Mouse (Mus musculus) C2C12 (cell line): ENCODE measurements at regions not wholly inside any gene's neighbourhood (a gene's known extent, or its start where the extent isn't known, plus 50 kb on each side); places are given as distances from the start of the nearest gene placed in this dataset.

Source experiments
- CTCF ChIP-seq: IDR thresholded peaks from one replicate; pipeline ENCODE4 v1.5.1; 2011; ENCODE audit not compliant: control insufficient read depth, insufficient read depth, insufficient read length
- MAX ChIP-seq: IDR thresholded peaks from one replicate; pipeline ENCODE4 v1.6.1; 2011; ENCODE audit warnings: mild to moderate bottlenecking, control low read depth
- MYOD1 ChIP-seq: IDR thresholded peaks from one replicate; pipeline ENCODE4 v1.6.1; 2011; ENCODE audit warnings: low read depth; ENCODE audit not compliant: control insufficient read depth, insufficient read length
- MYOG ChIP-seq: IDR thresholded peaks from one replicate; pipeline ENCODE4 v1.6.1; 2011; ENCODE audit not compliant: control insufficient read depth, insufficient read length; ENCODE audit errors: extremely low read depth
- USF1 ChIP-seq: IDR thresholded peaks from one replicate; pipeline ENCODE4 v1.6.1; 2011; ENCODE audit warnings: low read depth, mild to moderate bottlenecking, control low read depth, moderate library complexity

DNA sequence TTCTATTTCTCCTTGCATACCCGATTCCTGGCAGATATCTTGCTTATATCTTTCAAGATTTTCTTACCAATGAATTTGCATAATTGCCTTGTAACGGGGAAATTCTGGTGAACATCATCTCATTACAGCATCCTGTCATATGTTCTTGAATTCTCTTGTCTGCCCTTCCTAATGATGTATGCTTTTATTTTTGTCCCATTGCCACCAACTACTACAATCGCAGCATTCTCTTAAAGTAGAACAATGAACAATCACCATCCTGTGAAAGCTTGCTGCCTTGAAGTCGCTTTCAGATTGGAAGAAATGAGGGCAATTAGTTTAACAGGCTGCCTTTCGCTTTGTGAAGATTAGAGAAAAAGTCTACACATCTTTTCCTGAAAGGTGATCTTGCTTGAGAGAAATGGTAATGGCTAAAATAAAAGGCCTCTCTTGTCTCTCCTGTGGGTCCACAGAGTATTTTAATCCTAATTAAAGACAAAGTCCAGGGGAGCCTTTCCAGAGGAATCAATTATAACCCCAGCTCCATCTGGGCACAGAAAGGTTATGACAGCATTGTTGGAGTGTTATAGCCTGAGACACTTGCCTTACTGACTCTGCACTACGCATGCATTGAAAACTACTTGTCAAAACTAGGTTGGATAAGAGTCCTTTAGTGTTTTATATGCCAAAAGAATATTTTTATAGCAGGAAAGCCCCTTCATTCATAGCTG, 619.7 kb upstream of the A830018L16Rik start:
- TF ChIP-seq MAX (no peak), MYOD1 (no peak), CTCF (no peak), MYOG (no peak), USF1 (no peak)
